Mouse (Mus musculus): Measurements from ENCODE around the gene Sirpa. TPM values are rescaled to one million over a fixed set of nuclear protein-coding genes. Genes with fewer than 3 reads are reported as not detected.

The Sirpa gene
- total and polyA plus RNA-seq, 3 experiments: not detected

DNA sequence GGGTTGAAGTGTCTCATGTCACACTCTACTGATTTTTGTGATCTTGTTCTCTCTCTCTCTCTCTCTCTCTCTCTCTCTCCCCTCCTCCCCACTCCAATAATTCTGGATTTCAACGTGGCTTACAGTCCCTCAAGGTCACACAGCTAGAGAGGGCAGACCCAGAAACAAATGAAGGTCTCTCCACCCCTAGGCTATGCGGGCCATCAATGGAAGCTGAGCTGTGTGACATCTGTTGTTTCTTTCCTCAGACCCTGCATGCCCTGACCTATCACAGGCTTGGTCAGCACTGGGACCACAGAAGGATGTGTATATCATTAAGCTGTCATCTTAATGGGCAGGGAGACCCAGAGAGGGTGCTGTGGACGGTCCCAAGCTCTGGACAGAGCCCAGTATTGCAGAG, 5.4 kb upstream of the Sirpa start:
- no peak for DNase-seq (ENCODE audit: low read depth, low spot score)
- Histone ChIP-seq H3K36me3 (ENCODE audit: control insufficient read depth in 1 of 2, insufficient read depth in 2 of 2, low read length in 2 of 2) (no peaks in the 10 kb centered on the region), H3K79me2 (ENCODE audit: control insufficient read depth, insufficient read depth, low read length, poor library complexity) (no peaks in the 10 kb centered on the region), H3K9ac (ENCODE audit: control insufficient read depth, low read depth, low read length, poor library complexity, severe bottlenecking) (no peak overlapping the region), H3K9me3 (replicated peaks; ENCODE audit: insufficient read depth, low read length) (no peaks in the 10 kb centered on the region), H3K4me1 (ENCODE audit: control insufficient read depth in 1 of 2, insufficient read depth in 2 of 2, low read length in 2 of 2) (no peaks in the 10 kb centered on the region), H3K27me3 (ENCODE audit: control insufficient read depth in 1 of 2, insufficient read depth in 2 of 2, low read length in 2 of 2) (peaks cover 0 to 3% of the 10 kb centered on the region in 2 experiments; a peak in 2 of 4 replicates), H3K27ac (ENCODE audit: control insufficient read depth, low read depth, low read length) (no peak overlapping the region), H3K4me3 (ENCODE audit: control insufficient read depth in 1 of 2, insufficient read depth in 1 of 2, low read depth in 2 of 2, low read length in 2 of 2) (no peak overlapping the region)
- no peak for TF ChIP-seq ETS1 (IDR thresholded peaks at IDR 0.05; ENCODE audit: low read depth, low read length)
- no peak for TF ChIP-seq ELF1 (IDR thresholded peaks at IDR 0.05; ENCODE audit: low read depth, low read length)
- no peak for TF ChIP-seq SIN3A (IDR thresholded peaks at IDR 0.05; ENCODE audit: low read length)
- TF ChIP-seq EP300 (IDR thresholded peaks at IDR 0.05; ENCODE audit: low read depth in 1 of 2, low read length in 2 of 2): no peak
- no peak for TF ChIP-seq MEF2A (IDR thresholded peaks at IDR 0.05; ENCODE audit: extremely low read depth, insufficient replicate concordance, low read depth, low read length, poor library complexity, severe bottlenecking)
- TF ChIP-seq POLR2AphosphoS5 (IDR thresholded peaks at IDR 0.05; ENCODE audit: borderline replicate concordance, low read depth, low read length): no peak
- no peak for TF ChIP-seq GABPA (IDR thresholded peaks at IDR 0.05; ENCODE audit: low read depth, low read length)
- TF ChIP-seq MXI1 (IDR thresholded peaks at IDR 0.05; ENCODE audit: low read depth, low read length): no peak

DNA sequence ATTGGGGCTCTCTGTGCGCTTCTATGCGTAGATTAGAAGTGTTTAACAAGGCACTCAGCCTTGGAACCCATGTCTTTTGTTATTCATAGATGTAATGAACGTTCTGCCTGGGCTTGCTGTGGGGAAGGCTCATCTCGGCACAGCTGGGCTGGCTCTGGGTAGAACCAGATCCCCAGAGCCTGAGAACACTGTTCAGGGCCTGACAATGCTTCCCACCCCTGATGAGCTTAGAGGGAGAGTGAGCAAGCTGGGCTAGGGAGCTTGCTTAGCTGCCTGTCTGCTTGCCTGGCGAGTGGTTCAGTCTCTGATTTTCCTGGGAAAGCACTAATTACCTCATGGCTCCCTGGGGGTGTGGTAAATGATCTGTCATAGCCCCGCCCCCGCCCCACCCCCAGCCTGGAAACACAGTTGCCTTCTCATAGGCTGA, 4.8 kb upstream of the Sirpa start:
- Histone ChIP-seq H3K27me3 (ENCODE audit: control insufficient read depth in 1 of 2, insufficient read depth in 2 of 2, low read length in 2 of 2) (peaks cover 0 to 3% of the 10 kb centered on the region in 2 experiments; a peak in 1 of 4 replicates), H3K9ac (ENCODE audit: control insufficient read depth, low read depth, low read length, poor library complexity, severe bottlenecking) (no peak overlapping the region), H3K9me3 (replicated peaks; ENCODE audit: insufficient read depth, low read length) (no peaks in the 10 kb centered on the region), H3K4me1 (ENCODE audit: control insufficient read depth in 1 of 2, insufficient read depth in 2 of 2, low read length in 2 of 2) (no peaks in the 10 kb centered on the region), H3K27ac (ENCODE audit: control insufficient read depth, low read depth, low read length) (no peak overlapping the region), H3K79me2 (ENCODE audit: control insufficient read depth, insufficient read depth, low read length, poor library complexity) (no peaks in the 10 kb centered on the region), H3K36me3 (ENCODE audit: control insufficient read depth in 1 of 2, insufficient read depth in 2 of 2, low read length in 2 of 2) (no peaks in the 10 kb centered on the region), H3K4me3 (ENCODE audit: control insufficient read depth in 1 of 2, insufficient read depth in 1 of 2, low read depth in 2 of 2, low read length in 2 of 2) (no peak overlapping the region)
- TF ChIP-seq USF2 (IDR thresholded peaks at IDR 0.05; ENCODE audit: borderline replicate concordance in 1 of 2, insufficient read depth in 1 of 2, low read depth in 1 of 2, low read length in 2 of 2): no peak
- TF ChIP-seq E2F4 (IDR thresholded peaks at IDR 0.05; ENCODE audit: borderline replicate concordance, low read depth, low read length): no peak
- TF ChIP-seq CHD1 (IDR thresholded peaks at IDR 0.05; ENCODE audit: low read depth, low read length): no peak
- no peak for TF ChIP-seq KAT2A (conservative IDR thresholded peaks at IDR 0.05; ENCODE audit: low read depth, low read length)
- no peak for TF ChIP-seq ELF1 (IDR thresholded peaks at IDR 0.05; ENCODE audit: low read depth, low read length)
- no peak for TF ChIP-seq UBTF (IDR thresholded peaks at IDR 0.05; ENCODE audit: borderline replicate concordance, insufficient read depth, low read depth, low read length)
- TF ChIP-seq CHD2 (IDR thresholded peaks at IDR 0.05; ENCODE audit: low read length): no peak
- TF ChIP-seq MYC (IDR thresholded peaks at IDR 0.05; ENCODE audit: low read depth, low read length): no peak
- no peak for TF ChIP-seq SMC3 (IDR thresholded peaks at IDR 0.05; ENCODE audit: low read depth, low read length)
- TF ChIP-seq MAZ (IDR thresholded peaks at IDR 0.05; ENCODE audit: low read depth, low read length): no peak
- TF ChIP-seq MYB (IDR thresholded peaks at IDR 0.05; ENCODE audit: low read depth, low read length): no peak
- no peak for TF ChIP-seq POLR2AphosphoS2 (IDR thresholded peaks at IDR 0.05; ENCODE audit: low read length)
- TF ChIP-seq NRF1 (IDR thresholded peaks at IDR 0.05; ENCODE audit: insufficient read depth, low read depth, low read length, poor library complexity, severe bottlenecking): no peak
- no peak for TF ChIP-seq MAFK (IDR thresholded peaks at IDR 0.05; ENCODE audit: borderline replicate concordance, low read depth, low read length)
- no peak for TF ChIP-seq ZKSCAN1 (IDR thresholded peaks at IDR 0.05; ENCODE audit: low read depth, low read length)
- TF ChIP-seq ZC3H11A (IDR thresholded peaks at IDR 0.05; ENCODE audit: low read depth, low read length): no peak
- TF ChIP-seq SIN3A (IDR thresholded peaks at IDR 0.05; ENCODE audit: low read length): no peak
- TF ChIP-seq ZMIZ1 (IDR thresholded peaks at IDR 0.05; ENCODE audit: low read depth, low read length): no peak
- no peak for TF ChIP-seq BHLHE40 (IDR thresholded peaks at IDR 0.05; ENCODE audit: borderline replicate concordance, low read depth, low read length)
- no peak for TF ChIP-seq MXI1 (IDR thresholded peaks at IDR 0.05; ENCODE audit: low read depth, low read length)
- no peak for DNase-seq (ENCODE audit: low read depth, low spot score)
